Mouse (Mus musculus): ENCODE measurements at regions not wholly inside any gene's neighbourhood (a gene's known extent, or its start where the extent isn't known, plus 50 kb on each side); places are given as distances from the start of the nearest gene placed in this dataset.
A peak's percentile ranks its signal among the peaks of the same experiment; 100 is the strongest.

- no peaks in the 10 kb centered on the region for H3K9me3 ChIP-seq (replicated peaks; ENCODE audit: control insufficient read depth, low read length)
- peak; percentile 56; the same call in 1 of the 2 replicates for ATAC-seq (ENCODE audit: insufficient read depth, low FRiP score)
- 61% methylated on average over 2 of the region's 2 CpGs for WGBS
- H3K4me1 ChIP-seq (ENCODE audit: control insufficient read depth, insufficient read depth, low read length): no peaks in the 10 kb centered on the region
- no peaks in the 10 kb centered on the region for H3K27me3 ChIP-seq (ENCODE audit: control insufficient read depth, insufficient read depth, low read length)
- no peak overlapping the region for H3K4me2 ChIP-seq (ENCODE audit: low read depth, low read length)
- no peak overlapping the region for H3K9ac ChIP-seq (ENCODE audit: low read length)
- H3K4me3 ChIP-seq (replicated peaks; ENCODE audit: low read length): no peak overlapping the region
- H3K36me3 ChIP-seq (ENCODE audit: control insufficient read depth, insufficient read depth, low read length): no peaks in the 10 kb centered on the region
- H3K27ac ChIP-seq (ENCODE audit: low read length): no peak overlapping the region
These were observed 66.4 kb downstream of the Kctd12b start for GRCm38 (mm10) chrX:153629790-153630189.

GRCm38 (mm10) chrX:153625232-153625631 is 66.8 kb downstream of the Cypt3 start:
- H3K9me3 ChIP-seq (replicated peaks; ENCODE audit: control insufficient read depth, low read length): no peaks in the 10 kb centered on the region
- no peak overlapping the region for H3K27ac ChIP-seq (ENCODE audit: low read length)
- no peaks in the 10 kb centered on the region for H3K4me1 ChIP-seq (ENCODE audit: control insufficient read depth, insufficient read depth, low read length)
- no peaks in the 10 kb centered on the region for H3K27me3 ChIP-seq (ENCODE audit: control insufficient read depth, insufficient read depth, low read length)
- H3K4me3 ChIP-seq (replicated peaks; ENCODE audit: low read length): no peak overlapping the region
- 59% methylated on average over 2 of the region's 2 CpGs for WGBS
- no peak overlapping the region for H3K9ac ChIP-seq (ENCODE audit: low read length)
- H3K36me3 ChIP-seq (ENCODE audit: control insufficient read depth, insufficient read depth, low read length): no peaks in the 10 kb centered on the region
- no peak overlapping the region for H3K4me2 ChIP-seq (ENCODE audit: low read depth, low read length)
- peak; percentile 64; the same call in 1 of the 2 replicates for ATAC-seq (ENCODE audit: insufficient read depth, low FRiP score)

Data from stomach, embryonic 16.5 days (tissue).